Mouse (Mus musculus) intestine, postnatal 0 days (tissue): ENCODE results near the gene Mrtfa. TPM values are rescaled to one million over a fixed set of nuclear protein-coding genes. Genes with fewer than 3 reads are reported as not detected.

Source experiments
- ATAC-seq: fragments of 200-750 bp; cut with Nextera tagmentation; 2 replicates; pipeline ENCODE4 v1.8.0; 2017; ENCODE audit warnings: mild to moderate bottlenecking, moderate TSS enrichment, moderate library complexity
- H3K27ac ChIP-seq: fragments of 300-500 bp; sonication (generic); 2 replicates; pipeline ENCODE4 v1.5.1; 2014; ENCODE audit warnings: mild to moderate bottlenecking, low read depth, low read length, moderate library complexity
- H3K27me3 ChIP-seq: fragments of 300-500 bp; sonication (generic); replicated peaks from 2 replicates; pipeline ENCODE4 v1.6.1; 2014; ENCODE audit warnings: low read length, mixed read lengths; ENCODE audit not compliant: control insufficient read depth, insufficient read depth
- H3K36me3 ChIP-seq: fragments of 300-500 bp; sonication (generic); 2 replicates; pipeline ENCODE4 v1.6.1; 2014; ENCODE audit warnings: mild to moderate bottlenecking, moderate library complexity; ENCODE audit not compliant: control insufficient read depth, insufficient read depth
- H3K4me1 ChIP-seq: fragments of 300-500 bp; sonication (generic); replicated peaks from 2 replicates; pipeline ENCODE4 v1.6.1; 2014; ENCODE audit warnings: antibody characterized with exemption, low read length, mixed read lengths; ENCODE audit not compliant: control insufficient read depth, insufficient read depth
- H3K4me2 ChIP-seq: fragments of 300-500 bp; sonication (generic); replicated peaks from 2 replicates; pipeline ENCODE4 v1.6.1; 2014; ENCODE audit warnings: low read depth, mild to moderate bottlenecking, moderate library complexity
- H3K4me3 ChIP-seq: fragments of 300-500 bp; sonication (generic); 2 replicates; pipeline ENCODE4 v1.5.1; 2014; ENCODE audit warnings: low read depth, low read length
- H3K9ac ChIP-seq: fragments of 300-500 bp; sonication (generic); 2 replicates; pipeline ENCODE4 v1.6.1; 2014; ENCODE audit warnings: mild to moderate bottlenecking, low read depth, low read length
- H3K9me3 ChIP-seq: fragments of 300-500 bp; sonication (generic); 2 replicates; pipeline ENCODE4 v1.6.1; 2016; ENCODE audit warnings: mixed run types; ENCODE audit not compliant: control insufficient read depth
- CTCF ChIP-seq: sonication (generic); IDR thresholded peaks from 2 replicates; pipeline ENCODE4 v1.5.1; 2016; ENCODE audit warnings: low read depth, mild to moderate bottlenecking, control low read depth, antibody characterized with exemption, moderate library complexity
- WGBS: fragments of 180-500 bp; shearing (Covaris S2); extraction: QIAGEN DNeasy Blood & Tissue Kit; methylation state at CpG from one replicate; pipeline ENCODE4 v1.1.7; 2014; 5-methylcytosine and 5-hydroxymethylcytosine counted together
- polyA plus RNA-seq: library from polyadenylated mRNA; unstranded; fragments of >200 nt; fragmentation: Nextera tagmentation; extraction: Ambion mirVana; gene quantifications from 2 replicates; pipeline ENCODE4 v1.2.1, GENCODE M21; 2015

Mrtfa gene
- polyA plus RNA-seq, 1 experiment from 2014 or later, result 9.0 TPM

GRCm38 (mm10) chr15:81035417-81036162, 155.0 kb downstream of the Mrtfa start:
- Histone ChIP-seq H3K36me3 (no peaks in the 10 kb centered on the region), H3K4me1 (peaks cover 18% of the 10 kb centered on the region), H3K9ac (no peak overlapping the region), H3K27ac (no peak overlapping the region), H3K4me3 (no peak overlapping the region), H3K27me3 (no peaks in the 10 kb centered on the region), H3K9me3 (no peaks in the 10 kb centered on the region), H3K4me2 (no peak overlapping the region)
- ATAC-seq, result no peak
- WGBS, result 63% methylated on average over 12 of the region's 12 CpGs
- TF ChIP-seq CTCF, result no peak

- no peaks in the 10 kb centered on the region for H3K9me3 ChIP-seq
- no peaks in the 10 kb centered on the region for H3K36me3 ChIP-seq
- H3K4me2 ChIP-seq, result no peak overlapping the region
- no peak overlapping the region for H3K4me3 ChIP-seq
- 63% methylated on average over 6 of the region's 6 CpGs for WGBS
- ATAC-seq, result no peak
- H3K27me3 ChIP-seq, result no peaks in the 10 kb centered on the region
- peaks cover 20% of the 10 kb centered on the region for H3K4me1 ChIP-seq
- no peak overlapping the region for H3K27ac ChIP-seq
- no peak for TF ChIP-seq CTCF
- H3K9ac ChIP-seq, result no peak overlapping the region
Observed at GRCm38 (mm10) chr15:81034119-81034518, 156.4 kb downstream of the Mrtfa start.

GRCm38 (mm10) chr15:81032941-81033629, 157.5 kb downstream of the Mrtfa start:
- H3K4me2 ChIP-seq, result 0 out of 2 replicates have a peak overlapping the region, but pooled peaks have one; percentile 17
- peaks cover 20% of the 10 kb centered on the region for H3K4me1 ChIP-seq
- H3K9me3 ChIP-seq, result no peaks in the 10 kb centered on the region
- H3K9ac ChIP-seq, result no peak overlapping the region
- peak; percentile 89 for ATAC-seq
- WGBS, result 21% methylated on average over 9 of the region's 9 CpGs
- no peaks in the 10 kb centered on the region for H3K27me3 ChIP-seq
- no peak for TF ChIP-seq CTCF
- H3K4me3 ChIP-seq, result no peak overlapping the region
- H3K27ac ChIP-seq, result no peak overlapping the region
- H3K36me3 ChIP-seq, result no peaks in the 10 kb centered on the region

- no peak for TF ChIP-seq CTCF
- Histone ChIP-seq H3K4me1 (peaks cover 20% of the 10 kb centered on the region), H3K9ac (no peak overlapping the region), H3K4me2 (no peak overlapping the region), H3K27ac (0 out of 2 replicates have a peak overlapping the region, but pooled peaks have one; percentile 7), H3K9me3 (no peaks in the 10 kb centered on the region), H3K4me3 (no peak overlapping the region), H3K27me3 (no peaks in the 10 kb centered on the region), H3K36me3 (no peaks in the 10 kb centered on the region)
- ATAC-seq, result no peak
- WGBS, result 82% methylated on average over 4 of the region's 4 CpGs
Observed at GRCm38 (mm10) chr15:81031611-81032010, 158.9 kb downstream of the Mrtfa start.

GRCm38 (mm10) chr15:81030891-81031425, 159.6 kb downstream of the Mrtfa start:
- H3K4me3 ChIP-seq, result no peak overlapping the region
- 0 out of 2 replicates have a peak overlapping the region, but pooled peaks have one; percentile 7 for H3K27ac ChIP-seq
- H3K9me3 ChIP-seq, result no peaks in the 10 kb centered on the region
- no peak overlapping the region for H3K4me2 ChIP-seq
- WGBS, result 59% methylated on average over 10 of the region's 10 CpGs
- H3K4me1 ChIP-seq, result peaks cover 20% of the 10 kb centered on the region
- no peak overlapping the region for H3K9ac ChIP-seq
- TF ChIP-seq CTCF, result no peak
- no peaks in the 10 kb centered on the region for H3K27me3 ChIP-seq
- no peak for ATAC-seq
- H3K36me3 ChIP-seq, result no peaks in the 10 kb centered on the region
